Mouse (Mus musculus): ENCODE results near the gene Ddx41.

- TF ChIP-seq CTCF (IDR thresholded peaks at IDR 0.05; ENCODE audit: low read depth, low read length) (no peak), EP300 (IDR thresholded peaks at IDR 0.05; ENCODE audit: insufficient read depth, low read depth, low read length) (no peak), POLR2A (IDR thresholded peaks at IDR 0.05; ENCODE audit: insufficient read depth, low read length) (no peak)
These were observed 12.6 kb upstream of the Ddx41 start for GRCm38 (mm10) chr13:55549061-55549460.
